Mouse (Mus musculus) kidney, adult 2 months (tissue): ENCODE measurements around the gene Acat2.

ENCODE experiments used
- CTCF ChIP-seq: fragments of 200-500 bp; conservative IDR thresholded peaks from 2 replicates; pipeline ENCODE4 v1.5.1; 2011; ENCODE audit warnings: low read depth, mild to moderate bottlenecking, control low read depth, low read length, moderate library complexity, mixed read lengths; ENCODE audit not compliant: insufficient read depth, insufficient read length
- POLR2A ChIP-seq: fragments of 200-500 bp; IDR thresholded peaks from one replicate; pipeline ENCODE4 v1.6.1; 2011; ENCODE audit warnings: low read depth, low read length, control low read depth

GRCm38 (mm10) chr17:12925703-12926180, 34.8 kb downstream of the Acat2 start:
- TF ChIP-seq CTCF (no peak), POLR2A (no peak)
